Mouse (Mus musculus): ENCODE data around the gene Lrrc29. TPM values are rescaled to one million over a fixed set of nuclear protein-coding genes. Genes with fewer than 3 reads are reported as not detected.
A peak's percentile ranks its signal among the peaks of the same experiment; 100 is the strongest.

Lrrc29 gene
- polyA plus RNA-seq, 1 experiment from 2014 or later, result 0.86 TPM

GRCm38 (mm10) chr8:105282239-105282638 is 43.8 kb downstream of the Lrrc29 start:
- H3K4me2 ChIP-seq (ENCODE audit: low read length), result no peak overlapping the region
- DNase-seq, result no peak
- H3K36me3 ChIP-seq (ENCODE audit: control insufficient read depth, insufficient read depth, low read length), result peaks cover 53% of the 10 kb centered on the region
- H3K27me3 ChIP-seq (ENCODE audit: control insufficient read depth, insufficient read depth, low read length), result peaks cover 27% of the 10 kb centered on the region
- no peak for ATAC-seq (ENCODE audit: low FRiP score, low TSS enrichment)
- H3K27ac ChIP-seq (replicated peaks; ENCODE audit: low read depth, low read length), result no peak overlapping the region
- WGBS, result 91% methylated on average over 4 of the region's 4 CpGs
- H3K9me3 ChIP-seq (ENCODE audit: control insufficient read depth, low read length), result no peaks in the 10 kb centered on the region
- H3K4me3 ChIP-seq (replicated peaks; ENCODE audit: low read depth, low read length), result no peak overlapping the region
- H3K9ac ChIP-seq (replicated peaks; ENCODE audit: low read length), result no peak overlapping the region
- H3K4me1 ChIP-seq (ENCODE audit: control insufficient read depth, insufficient read depth, low read length), result peaks cover 26% of the 10 kb centered on the region

- no peak overlapping the region for H3K27ac ChIP-seq (replicated peaks; ENCODE audit: low read depth, low read length)
- H3K4me2 ChIP-seq (ENCODE audit: low read length), result no peak overlapping the region
- DNase-seq, result no peak
- H3K27me3 ChIP-seq (ENCODE audit: control insufficient read depth, insufficient read depth, low read length), result peaks cover 31% of the 10 kb centered on the region
- H3K4me1 ChIP-seq (ENCODE audit: control insufficient read depth, insufficient read depth, low read length), result peaks cover 22% of the 10 kb centered on the region
- ATAC-seq (ENCODE audit: low FRiP score, low TSS enrichment), result no peak
- no peak overlapping the region for H3K4me3 ChIP-seq (replicated peaks; ENCODE audit: low read depth, low read length)
- no peaks in the 10 kb centered on the region for H3K9me3 ChIP-seq (ENCODE audit: control insufficient read depth, low read length)
- H3K9ac ChIP-seq (replicated peaks; ENCODE audit: low read length), result no peak overlapping the region
- 90% methylated on average over 12 of the region's 12 CpGs for WGBS
- peaks cover 53% of the 10 kb centered on the region for H3K36me3 ChIP-seq (ENCODE audit: control insufficient read depth, insufficient read depth, low read length)
Observed at GRCm38 (mm10) chr8:105281821-105282220, 44.3 kb downstream of the Lrrc29 start.

- H3K27me3 ChIP-seq (ENCODE audit: control insufficient read depth, insufficient read depth, low read length), result peaks cover 39% of the 10 kb centered on the region
- H3K9me3 ChIP-seq (ENCODE audit: control insufficient read depth, low read length), result no peaks in the 10 kb centered on the region
- ATAC-seq (ENCODE audit: low FRiP score, low TSS enrichment), result no peak
- H3K4me3 ChIP-seq (replicated peaks; ENCODE audit: low read depth, low read length), result no peak overlapping the region
- no peak for DNase-seq
- H3K36me3 ChIP-seq (ENCODE audit: control insufficient read depth, insufficient read depth, low read length), result peaks cover 52% of the 10 kb centered on the region
- H3K4me1 ChIP-seq (ENCODE audit: control insufficient read depth, insufficient read depth, low read length), result peaks cover 18% of the 10 kb centered on the region; the same call in 1 of the 2 replicates
- no peak overlapping the region for H3K4me2 ChIP-seq (ENCODE audit: low read length)
- no peak overlapping the region for H3K27ac ChIP-seq (replicated peaks; ENCODE audit: low read depth, low read length)
- no peak overlapping the region for H3K9ac ChIP-seq (replicated peaks; ENCODE audit: low read length)
- WGBS, result 62% methylated on average over 3 of the region's 3 CpGs
Observed at GRCm38 (mm10) chr8:105280567-105280966, 45.5 kb downstream of the Lrrc29 start.

GRCm38 (mm10) chr8:105278911-105279334 is 47.2 kb downstream of the Lrrc29 start:
- ATAC-seq (ENCODE audit: low FRiP score, low TSS enrichment), result peak; percentile 56
- 3% methylated on average over 28 of the region's 28 CpGs for WGBS
- H3K4me1 ChIP-seq (ENCODE audit: control insufficient read depth, insufficient read depth, low read length), result peaks cover 18% of the 10 kb centered on the region; the same call in 1 of the 2 replicates
- H3K27me3 ChIP-seq (ENCODE audit: control insufficient read depth, insufficient read depth, low read length), result peaks cover 56% of the 10 kb centered on the region
- no peak overlapping the region for H3K4me3 ChIP-seq (replicated peaks; ENCODE audit: low read depth, low read length)
- peaks cover 39% of the 10 kb centered on the region for H3K36me3 ChIP-seq (ENCODE audit: control insufficient read depth, insufficient read depth, low read length)
- peak overlapping the region; percentile 46 for H3K4me2 ChIP-seq (ENCODE audit: low read length)
- no peak overlapping the region for H3K27ac ChIP-seq (replicated peaks; ENCODE audit: low read depth, low read length)
- no peaks in the 10 kb centered on the region for H3K9me3 ChIP-seq (ENCODE audit: control insufficient read depth, low read length)
- H3K9ac ChIP-seq (replicated peaks; ENCODE audit: low read length), result 0 out of 2 replicates have a peak overlapping the region, but pooled peaks have one; percentile 20
- DNase-seq, result peak; percentile 73

GRCm38 (mm10) chr8:105276292-105277120 is 49.6 kb downstream of the Lrrc29 start:
- 2% methylated on average over 30 of the region's 30 CpGs for WGBS

GRCm38 (mm10) chr8:105275840-105276239 is 50.2 kb downstream of the Lrrc29 start, which contains the start of gene Nol3:
Gene Nol3 (plus strand): TSS chr8:105276140.
- ATAC-seq (ENCODE audit: low FRiP score, low TSS enrichment) (no peak), DNase-seq (no peak)
- Histone ChIP-seq H3K27ac (replicated peaks; ENCODE audit: low read depth, low read length) (no peak within 1 kb of the TSS), H3K9ac (replicated peaks; ENCODE audit: low read length) (peak within 1 kb of the TSS; percentile 59), H3K4me2 (ENCODE audit: low read length) (peak within 1 kb of the TSS; percentile 72), H3K27me3 (ENCODE audit: control insufficient read depth, insufficient read depth, low read length) (peaks cover 86% of the 10 kb centered on the region), H3K36me3 (ENCODE audit: control insufficient read depth, insufficient read depth, low read length) (peaks cover 12% of the 10 kb centered on the region; the same call in 1 of the 2 replicates), H3K4me3 (replicated peaks; ENCODE audit: low read depth, low read length) (peak within 1 kb of the TSS; percentile 42), H3K4me1 (ENCODE audit: control insufficient read depth, insufficient read depth, low read length) (peaks cover 18% of the 10 kb centered on the region; the same call in 1 of the 2 replicates), H3K9me3 (ENCODE audit: control insufficient read depth, low read length) (no peaks in the 10 kb centered on the region)
- 5% methylated on average over 10 of the region's 10 CpGs for WGBS

More at GRCm38 (mm10) chr8:105276292-105277120, 49.6 kb downstream of the Lrrc29 start:
- Histone ChIP-seq H3K36me3 (ENCODE audit: control insufficient read depth, insufficient read depth, low read length) (peaks cover 16% of the 10 kb centered on the region), H3K4me2 (ENCODE audit: low read length) (peak overlapping the region; percentile 72), H3K9ac (replicated peaks; ENCODE audit: low read length) (peak overlapping the region; percentile 59), H3K9me3 (ENCODE audit: control insufficient read depth, low read length) (no peaks in the 10 kb centered on the region), H3K27me3 (ENCODE audit: control insufficient read depth, insufficient read depth, low read length) (peaks cover 79% of the 10 kb centered on the region), H3K4me3 (replicated peaks; ENCODE audit: low read depth, low read length) (peak overlapping the region; percentile 42), H3K27ac (replicated peaks; ENCODE audit: low read depth, low read length) (no peak overlapping the region), H3K4me1 (ENCODE audit: control insufficient read depth, insufficient read depth, low read length) (peaks cover 18% of the 10 kb centered on the region; the same call in 1 of the 2 replicates)
- ATAC-seq (ENCODE audit: low FRiP score, low TSS enrichment), result peak; percentile 69
- peak; percentile 82 for DNase-seq

- Histone ChIP-seq H3K4me2 (ENCODE audit: low read length) (peak overlapping the region; percentile 72), H3K9me3 (ENCODE audit: control insufficient read depth, low read length) (no peaks in the 10 kb centered on the region), H3K9ac (replicated peaks; ENCODE audit: low read length) (no peak overlapping the region), H3K27ac (replicated peaks; ENCODE audit: low read depth, low read length) (no peak overlapping the region), H3K4me3 (replicated peaks; ENCODE audit: low read depth, low read length) (no peak overlapping the region), H3K36me3 (ENCODE audit: control insufficient read depth, insufficient read depth, low read length) (peaks cover 8% of the 10 kb centered on the region; the same call in 1 of the 2 replicates), H3K4me1 (ENCODE audit: control insufficient read depth, insufficient read depth, low read length) (peaks cover 18% of the 10 kb centered on the region; the same call in 1 of the 2 replicates), H3K27me3 (ENCODE audit: control insufficient read depth, insufficient read depth, low read length) (peaks cover 88% of the 10 kb centered on the region)
- ATAC-seq (ENCODE audit: low FRiP score, low TSS enrichment) (no peak), DNase-seq (no peak)
- 9% methylated on average over 11 of the region's 11 CpGs for WGBS
Observed at GRCm38 (mm10) chr8:105275387-105275786, 50.7 kb downstream of the Lrrc29 start.

GRCm38 (mm10) chr8:105270916-105271186 is 55.2 kb downstream of the Lrrc29 start:
- WGBS, result 3% methylated on average over 11 of the region's 11 CpGs
- Histone ChIP-seq H3K9me3 (ENCODE audit: control insufficient read depth, low read length) (no peaks in the 10 kb centered on the region), H3K9ac (replicated peaks; ENCODE audit: low read length) (no peak overlapping the region), H3K27ac (replicated peaks; ENCODE audit: low read depth, low read length) (no peak overlapping the region), H3K4me2 (ENCODE audit: low read length) (peak overlapping the region; percentile 28; the same call in 1 of the 2 replicates), H3K36me3 (ENCODE audit: control insufficient read depth, insufficient read depth, low read length) (no peaks in the 10 kb centered on the region), H3K4me1 (ENCODE audit: control insufficient read depth, insufficient read depth, low read length) (peaks cover 20% of the 10 kb centered on the region), H3K27me3 (ENCODE audit: control insufficient read depth, insufficient read depth, low read length) (peaks cover 99% of the 10 kb centered on the region), H3K4me3 (replicated peaks; ENCODE audit: low read depth, low read length) (no peak overlapping the region)
- ATAC-seq (ENCODE audit: low FRiP score, low TSS enrichment) (no peak), DNase-seq (no peak)
